Mouse (Mus musculus) frontal cortex, adult (tissue): ENCODE results near the gene Cep135.

Experiments used
- ATAC-seq: cut with Nextera tagmentation; 2 replicates; pipeline ENCODE4 v1.9.2; 2017; ENCODE audit warnings: mild to moderate bottlenecking, moderate library complexity, mixed read lengths; ENCODE audit not compliant: low TSS enrichment

The Cep135 gene

GRCm38 (mm10) chr5:76645091-76645868 lies 56.8 kb downstream of the Cep135 start:
- ATAC-seq: no peak

GRCm38 (mm10) chr5:76649897-76650296 lies 61.4 kb downstream of the Cep135 start:
- ATAC-seq: no peak

- ATAC-seq: peak; percentile 34; the same call in 1 of the 2 replicates
Measured at GRCm38 (mm10) chr5:76651151-76651725, 62.7 kb downstream of the Cep135 start.

DNA sequence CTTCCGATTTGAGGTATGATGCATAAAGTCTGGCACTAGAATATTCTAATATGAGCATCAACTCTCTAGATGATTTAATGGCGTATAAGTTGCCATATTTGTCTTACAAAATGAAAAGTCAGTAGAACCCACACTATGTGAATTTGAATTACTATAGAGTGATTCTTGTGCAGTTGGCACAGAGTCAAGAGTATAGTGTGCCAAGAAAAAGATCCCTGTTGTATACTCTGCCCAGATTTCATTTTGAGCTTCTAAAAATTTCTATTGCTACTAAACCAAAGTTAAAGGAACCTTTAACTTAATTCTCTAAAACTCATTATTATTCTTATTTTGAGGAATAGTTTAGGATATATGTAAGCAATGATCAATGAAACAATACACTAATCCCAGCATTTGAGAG lies 67.7 kb downstream of the Cep135 start, which contains the start of gene C530008M17Rik:
Gene C530008M17Rik (plus strand): TSS at position 301 of the 400 bp plus-strand sequence.
- ATAC-seq: no peak

DNA sequence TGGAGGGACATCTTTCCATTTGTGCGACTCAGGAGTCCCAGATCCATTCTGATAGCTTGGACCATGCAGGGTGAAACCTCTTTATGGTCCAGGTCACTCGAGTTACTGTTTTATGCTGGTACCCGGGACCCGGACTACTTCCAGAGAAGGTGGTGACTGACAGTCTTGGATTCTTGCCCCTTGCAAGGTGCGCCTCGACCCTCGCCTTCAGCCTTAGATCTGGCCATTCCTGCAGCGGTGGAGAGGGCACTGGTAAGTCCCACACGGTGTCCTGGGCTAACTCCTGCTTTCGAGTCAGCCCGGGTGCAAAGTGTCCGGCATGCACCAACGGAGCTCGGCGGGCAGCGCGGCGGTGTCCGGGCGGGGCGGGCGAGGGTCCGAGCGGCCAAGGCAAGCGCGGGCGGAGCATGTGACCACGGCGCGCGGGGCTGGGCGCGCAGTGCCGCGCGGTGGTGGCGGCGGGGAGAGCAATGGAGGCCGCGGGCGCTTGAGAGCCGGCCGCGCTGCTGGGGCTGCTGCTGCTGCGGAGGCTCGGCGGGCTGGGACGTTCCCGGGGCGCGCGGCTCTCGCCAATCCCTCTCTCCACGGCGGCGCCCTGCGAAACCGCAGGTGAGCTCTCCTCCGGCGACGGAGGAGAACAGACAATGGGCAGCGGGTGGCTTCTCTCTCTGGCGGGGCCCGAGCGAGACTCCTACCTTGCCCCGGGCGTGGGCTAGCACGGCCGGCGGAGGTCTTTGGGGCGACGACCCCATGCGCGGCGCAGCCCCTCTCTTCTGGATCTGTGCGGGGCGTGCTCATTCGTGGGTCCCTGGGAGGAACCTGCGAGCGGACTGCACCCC lies 69.0 kb downstream of the Cep135 start:
- peak; percentile 95 for ATAC-seq

- peak; percentile 74 for ATAC-seq
Measured at GRCm38 (mm10) chr5:76658084-76658934, 69.8 kb downstream of the Cep135 start.

DNA sequence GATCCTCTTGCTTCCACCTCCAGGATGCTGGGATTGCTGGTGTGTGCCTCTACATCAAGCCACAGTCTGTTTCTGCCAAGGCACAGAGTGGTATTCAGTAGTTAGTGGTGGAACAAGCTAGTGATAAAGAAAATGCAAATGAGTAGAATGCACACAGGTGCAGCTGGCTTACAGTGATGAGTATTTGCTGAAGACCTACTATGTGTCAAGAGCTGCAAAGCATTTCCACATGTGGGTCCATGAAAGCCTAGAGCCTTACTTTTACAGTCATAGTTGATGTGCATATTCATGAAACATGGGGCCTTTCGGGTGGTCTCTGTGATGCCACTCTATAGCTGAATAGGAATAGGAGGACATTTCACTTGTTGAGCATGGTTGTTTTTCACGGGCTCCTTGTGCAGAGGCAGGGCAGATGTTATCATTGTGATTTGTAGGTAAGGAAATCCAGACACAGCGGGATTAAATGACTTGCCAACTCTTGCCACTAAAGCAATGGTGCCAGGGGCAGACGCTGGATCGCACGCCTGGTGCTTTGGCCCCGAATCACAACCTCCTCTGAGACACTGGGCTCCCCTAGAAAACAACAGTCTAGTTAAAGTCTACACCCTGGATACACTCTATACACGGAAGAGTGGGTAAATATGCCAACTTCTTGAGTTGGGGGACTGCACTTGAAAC lies 71.6 kb downstream of the Cep135 start:
- ATAC-seq: no peak

DNA sequence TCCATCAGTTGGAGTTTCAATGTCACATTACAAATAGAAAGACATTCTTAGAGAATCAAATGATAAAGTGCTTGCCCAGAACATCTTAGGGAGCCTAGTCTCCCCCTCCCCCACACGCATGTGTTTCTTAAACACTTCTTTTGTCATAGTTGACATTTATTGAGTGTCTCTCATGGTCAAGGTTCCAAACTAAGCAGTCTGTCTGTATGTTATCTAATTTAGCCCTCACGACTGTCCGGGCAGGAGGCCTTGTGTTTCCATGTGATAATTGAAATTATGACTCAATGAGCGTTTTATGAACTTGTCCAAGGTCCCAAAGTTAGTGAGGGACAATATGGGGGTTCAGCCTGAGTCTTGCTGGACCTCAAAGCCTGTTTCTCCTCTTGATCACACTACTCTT lies 72.8 kb downstream of the Cep135 start:
- ATAC-seq: no peak

DNA sequence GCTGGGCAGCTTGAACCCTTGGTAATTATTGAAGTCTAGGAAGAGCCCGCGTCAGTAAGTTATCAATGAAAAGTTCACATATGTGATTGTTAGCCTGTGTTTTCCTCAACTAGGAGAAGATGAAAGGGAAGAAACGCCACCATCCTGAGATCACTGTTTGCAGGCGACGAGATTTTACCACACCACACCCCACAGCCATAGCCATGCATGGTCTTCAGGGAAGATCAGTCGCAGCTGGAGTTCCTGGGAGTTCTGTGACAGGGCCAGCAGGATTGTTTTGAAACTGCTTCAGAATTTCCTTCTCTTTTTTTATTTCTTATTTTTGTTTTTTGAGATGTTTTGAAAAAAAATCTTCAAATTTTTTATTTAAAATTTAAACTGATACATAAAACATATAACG lies 76.4 kb downstream of the Cep135 start:
- no peak for ATAC-seq

GRCm38 (mm10) chr5:76665421-76665820 lies 76.9 kb downstream of the Cep135 start:
- ATAC-seq: no peak

DNA sequence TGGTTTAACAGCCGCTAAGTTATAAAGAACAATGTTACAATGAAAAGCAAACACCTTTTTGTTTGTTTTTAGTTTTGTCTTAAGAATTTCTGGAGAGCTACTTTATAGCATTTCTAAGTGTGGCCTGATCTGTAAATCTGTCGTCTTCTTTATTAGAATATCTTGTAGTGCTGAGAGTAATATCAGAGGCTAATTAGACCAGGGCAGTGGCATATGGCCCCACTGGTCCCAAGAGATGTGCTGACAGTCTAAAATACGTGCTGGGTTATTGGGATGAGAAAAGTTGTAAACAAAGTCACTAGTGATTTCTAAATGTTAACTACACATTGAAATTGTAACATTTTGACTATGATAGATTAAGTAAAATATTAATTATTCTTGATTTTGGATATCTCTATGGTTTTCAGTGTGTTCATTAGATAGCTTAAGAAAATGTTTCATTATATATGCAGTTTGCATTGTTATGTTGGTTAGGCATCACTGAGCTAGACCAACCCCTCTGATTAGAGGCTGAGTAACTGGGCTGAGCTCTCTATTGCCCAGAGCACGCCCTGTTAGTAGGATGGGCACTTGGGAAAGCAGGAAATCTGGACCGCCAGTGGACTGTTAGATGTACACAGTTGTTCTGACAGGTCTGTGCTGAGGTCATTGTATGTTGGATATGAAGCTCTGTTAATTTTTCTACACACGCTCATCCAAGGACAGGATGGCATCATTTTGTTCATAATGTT lies 77.7 kb downstream of the Cep135 start:
- ATAC-seq: no peak

DNA sequence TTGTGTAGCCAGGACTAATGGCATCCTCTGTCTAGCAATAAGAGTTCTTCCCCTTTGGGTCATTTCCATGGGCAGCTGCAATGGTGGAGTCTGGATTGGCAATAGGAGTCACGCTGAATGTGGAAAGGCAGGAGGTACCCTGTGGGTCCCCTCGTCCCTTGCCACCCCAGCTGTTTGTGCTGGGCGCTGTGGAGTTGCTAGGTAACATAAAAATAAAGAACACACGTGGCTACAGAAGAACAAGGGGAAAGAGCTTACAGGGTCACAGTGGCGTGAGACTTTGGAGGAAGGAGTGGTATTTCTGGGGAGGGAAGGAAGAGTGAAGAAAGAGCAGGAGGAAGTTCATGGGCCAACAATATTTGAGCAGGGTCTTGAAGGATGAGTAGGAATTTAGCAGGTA lies 79.6 kb downstream of the Cep135 start:
- ATAC-seq: no peak

GRCm38 (mm10) chr5:76668547-76668946 lies 80.0 kb downstream of the Cep135 start:
- no peak for ATAC-seq

- ATAC-seq: peak; percentile 70; the same call in 1 of the 2 replicates
Measured at GRCm38 (mm10) chr5:76670183-76670582, 81.7 kb downstream of the Cep135 start.

DNA sequence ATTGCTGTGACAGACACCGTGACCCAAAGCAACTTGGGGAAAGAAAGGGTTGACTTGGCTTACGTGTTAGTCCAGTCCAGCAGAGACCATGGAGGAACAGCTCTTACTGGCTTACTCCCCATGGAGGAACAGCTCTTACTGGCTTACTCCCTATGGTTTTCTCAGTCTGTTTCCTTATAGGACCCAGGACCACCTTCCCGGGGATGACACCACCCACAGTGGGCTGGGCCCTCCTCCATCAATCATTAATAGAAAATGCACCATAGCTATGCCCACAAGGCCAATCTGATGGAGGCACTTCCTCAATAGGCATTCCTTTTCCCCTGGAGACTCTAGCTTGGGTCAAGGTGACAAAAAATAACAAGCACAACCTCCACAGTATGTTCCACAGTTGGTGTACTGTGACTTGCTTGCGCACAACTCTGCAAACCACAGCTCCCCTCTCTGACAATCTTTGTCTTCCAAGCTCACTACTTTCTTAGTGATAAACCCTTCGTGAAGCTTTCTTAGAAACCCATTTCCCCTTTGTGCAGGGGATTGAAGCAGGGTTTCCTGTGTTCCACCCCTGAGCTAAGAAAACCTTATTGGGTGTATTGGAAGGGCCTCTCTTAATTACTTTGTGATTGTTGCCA lies 85.6 kb downstream of the Cep135 start:
- no peak for ATAC-seq

DNA sequence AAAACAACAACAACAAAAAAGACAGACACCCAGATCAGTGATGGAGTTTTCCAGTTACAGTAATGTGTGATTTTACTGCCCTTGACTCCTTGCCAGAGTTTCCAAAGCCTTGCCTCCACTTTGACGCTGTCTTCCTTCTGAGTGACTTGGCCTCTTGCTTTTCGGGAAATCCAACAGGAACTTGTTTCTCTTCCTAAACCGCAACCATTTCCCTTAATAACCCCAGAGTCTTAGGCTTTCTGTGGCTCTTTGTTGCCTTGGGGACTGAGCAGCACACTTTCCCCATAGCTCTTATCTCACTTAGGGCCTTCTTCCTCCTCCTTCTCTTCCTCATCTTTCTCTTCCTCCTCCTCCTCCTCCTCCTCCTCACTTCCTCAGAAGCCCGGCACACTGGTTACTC lies 86.9 kb downstream of the Cep135 start:
- no peak for ATAC-seq

- no peak for ATAC-seq
Measured at GRCm38 (mm10) chr5:76680959-76681358, 92.5 kb downstream of the Cep135 start.

DNA sequence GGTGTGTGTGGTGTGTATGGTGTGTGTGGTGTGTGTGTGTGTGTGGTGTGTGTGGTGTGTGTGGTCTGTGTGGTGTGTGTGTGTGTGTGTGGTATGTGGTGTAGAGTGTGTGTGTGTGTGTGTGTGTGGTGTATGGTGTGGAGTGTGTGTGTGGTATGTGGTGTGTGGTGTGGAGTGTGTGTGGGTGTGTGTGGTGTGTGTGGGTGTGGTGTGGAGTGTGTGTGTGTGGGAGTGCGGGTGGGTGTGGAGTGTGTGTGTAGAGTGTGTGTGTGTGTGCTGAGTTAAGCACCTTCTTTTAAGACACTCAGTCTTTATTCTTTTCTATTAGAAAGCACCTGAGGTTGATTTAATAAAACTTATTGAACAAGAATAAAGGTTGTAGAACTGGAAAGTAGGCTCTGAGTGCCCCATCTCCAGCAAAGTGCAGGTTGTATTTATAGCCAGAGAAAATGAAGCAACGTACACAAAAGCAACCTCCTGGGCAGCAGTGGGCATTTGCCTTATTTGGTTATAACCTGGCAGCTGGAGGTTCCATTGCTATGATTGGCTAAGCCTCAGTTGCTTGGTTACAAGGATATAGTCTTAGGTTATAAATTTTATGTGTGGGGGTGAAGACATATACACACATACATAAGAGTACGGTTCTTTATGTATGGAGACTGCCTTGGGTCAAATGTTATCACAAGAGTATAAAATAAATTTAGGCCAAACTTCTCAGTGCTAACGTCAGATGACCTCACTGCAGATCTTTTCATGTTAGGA lies 93.6 kb downstream of the Cep135 start:
- ATAC-seq: 0 out of 2 replicates have a peak, but pooled peaks have one; percentile 25

DNA sequence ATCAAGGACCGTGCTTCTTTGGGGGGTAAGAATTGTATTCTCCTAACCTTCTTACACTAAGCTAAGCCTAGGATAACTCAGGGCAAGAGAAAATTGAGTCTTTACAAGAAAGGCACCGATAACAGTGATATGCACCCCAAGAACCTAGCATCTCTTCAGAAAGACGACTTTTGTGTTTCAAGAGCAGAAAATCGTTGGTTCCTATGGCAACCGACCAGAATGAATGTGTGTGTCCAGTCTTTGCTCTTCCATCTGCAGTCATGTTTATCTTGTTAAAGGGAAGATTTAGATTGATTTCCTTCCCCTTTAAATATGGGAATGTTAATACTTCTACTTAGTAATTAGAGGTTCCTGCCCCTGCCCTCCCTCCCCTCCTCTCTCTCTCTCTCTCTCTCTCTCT lies 95.0 kb downstream of the Cep135 start:
- ATAC-seq: peak; percentile 39; the same call in 1 of the 2 replicates
